Mouse (Mus musculus) cerebellum, adult 11 months (tissue): ENCODE data around the gene Rnf144b.

Experiments
- DNase-seq: peaks from one replicate; pipeline ENCODE4 v3.0.0; 2022

The Rnf144b gene

GRCm38 (mm10) chr13:47122537-47123430, at the start of gene Rnf144b:
Gene Rnf144b (plus strand): TSS chr13:47122656.
- peak; percentile 24 for DNase-seq

GRCm38 (mm10) chr13:47076156-47076555, 46.3 kb upstream of the Rnf144b start:
- no peak for DNase-seq

- DNase-seq, result no peak
Observed at GRCm38 (mm10) chr13:47077367-47077766, 45.1 kb upstream of the Rnf144b start.

- DNase-seq, result no peak
Observed at GRCm38 (mm10) chr13:47078799-47079198, 43.7 kb upstream of the Rnf144b start.

- no peak for DNase-seq
Observed at GRCm38 (mm10) chr13:47080905-47081505, 41.5 kb upstream of the Rnf144b start.

GRCm38 (mm10) chr13:47088433-47088832, 34.0 kb upstream of the Rnf144b start:
- no peak for DNase-seq

- no peak for DNase-seq
Observed at GRCm38 (mm10) chr13:47089271-47089670, 33.2 kb upstream of the Rnf144b start.

- DNase-seq, result no peak
Observed at GRCm38 (mm10) chr13:47093791-47094190, 28.7 kb upstream of the Rnf144b start.

GRCm38 (mm10) chr13:47096591-47096990, 25.9 kb upstream of the Rnf144b start:
- no peak for DNase-seq

- DNase-seq, result no peak
Observed at GRCm38 (mm10) chr13:47099265-47099664, 23.2 kb upstream of the Rnf144b start.

GRCm38 (mm10) chr13:47100587-47100986, 21.9 kb upstream of the Rnf144b start:
- DNase-seq, result no peak

GRCm38 (mm10) chr13:47104146-47104545, 18.3 kb upstream of the Rnf144b start:
- DNase-seq, result no peak

GRCm38 (mm10) chr13:47104856-47105541, 17.5 kb upstream of the Rnf144b start:
- no peak for DNase-seq

GRCm38 (mm10) chr13:47105711-47106579, 16.5 kb upstream of the Rnf144b start, which contains the start of gene Dek:
Gene Dek (minus strand): TSS chr13:47106201.
- DNase-seq, result peak; percentile 77

GRCm38 (mm10) chr13:47106580-47106888, 15.9 kb upstream of the Rnf144b start:
- no peak for DNase-seq

GRCm38 (mm10) chr13:47109239-47109638, 13.2 kb upstream of the Rnf144b start:
- DNase-seq, result no peak

GRCm38 (mm10) chr13:47111185-47111584, 11.3 kb upstream of the Rnf144b start:
- DNase-seq, result no peak

GRCm38 (mm10) chr13:47112056-47112455, 10.4 kb upstream of the Rnf144b start:
- no peak for DNase-seq

- DNase-seq, result no peak
Observed at GRCm38 (mm10) chr13:47112924-47113323, 9.5 kb upstream of the Rnf144b start.

- DNase-seq, result no peak
Observed at GRCm38 (mm10) chr13:47116000-47116399, 6.5 kb upstream of the Rnf144b start.

GRCm38 (mm10) chr13:47121333-47121889, 1.0 kb upstream of the Rnf144b start:
- peak; percentile 26 for DNase-seq

- no peak for DNase-seq
Observed at GRCm38 (mm10) chr13:47124449-47124848, 2.0 kb downstream of the Rnf144b start.
